Mouse (Mus musculus): ENCODE results near the gene Gzmm.
"Not testable (repeated sequence)": the region's sequence is repeated elsewhere in the genome, so short reads cannot be mapped to it uniquely, and the experiment has no call there.

Gzmm gene

GRCm38 (mm10) chr10:79681591-79682245 lies 7.1 kb upstream of the Gzmm start, which contains the start of gene Cdc34:
Gene Cdc34 (plus strand): TSS chr10:79682195.
- peak; percentile 99 for DNase-seq (ENCODE audit: low spot score)

GRCm38 (mm10) chr10:79682551-79682915 lies 6.3 kb upstream of the Gzmm start:
- DNase-seq (ENCODE audit: low spot score), result peak; percentile 34

- DNase-seq (ENCODE audit: low spot score), result no peak
Observed at GRCm38 (mm10) chr10:79682916-79683582, 5.8 kb upstream of the Gzmm start.

DNA sequence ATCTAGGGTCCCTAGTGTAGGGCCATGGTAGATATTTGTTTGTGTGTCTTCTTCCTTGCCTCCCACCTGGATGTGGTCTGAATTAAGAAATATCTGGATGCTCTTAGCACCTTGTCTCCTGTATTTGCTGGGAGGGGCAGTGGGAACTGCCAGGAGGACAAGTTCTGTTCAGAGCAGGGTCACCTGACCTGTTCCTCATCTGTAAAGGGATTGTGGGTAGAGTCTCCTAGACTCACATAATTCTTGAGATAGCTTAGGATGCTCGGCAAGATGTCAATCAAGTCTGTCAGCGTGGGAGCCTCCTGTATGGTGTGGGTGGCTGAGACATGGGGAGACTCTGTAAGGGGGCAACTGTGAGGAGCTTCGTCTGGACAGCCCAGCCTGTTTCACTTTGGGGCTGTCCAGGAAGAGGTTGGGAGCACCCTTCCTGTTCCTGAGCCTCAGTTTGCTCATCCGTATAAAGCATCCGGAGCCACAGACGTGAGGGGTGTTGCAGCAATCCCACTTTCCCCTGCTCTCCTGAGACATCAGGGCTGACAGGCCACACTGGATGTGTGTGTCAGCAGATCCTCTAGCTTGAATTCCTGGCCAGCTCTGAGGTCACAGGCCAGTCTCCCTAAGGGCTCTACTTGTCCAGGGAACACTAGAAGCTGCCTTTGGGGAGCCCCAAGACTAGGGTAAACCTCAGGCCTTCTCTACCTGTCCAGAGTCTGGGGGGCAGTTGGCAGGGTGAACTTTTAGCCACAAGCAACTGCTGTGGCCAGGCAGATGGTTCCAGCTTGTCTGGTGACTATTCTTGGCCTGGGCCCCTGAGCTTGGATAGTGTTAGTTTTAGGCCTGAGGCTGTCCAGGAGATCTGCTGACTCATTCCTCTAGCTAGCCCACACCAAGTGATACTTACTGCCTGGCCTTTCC lies 4.8 kb upstream of the Gzmm start:
- no peak for DNase-seq (ENCODE audit: low spot score)

DNA sequence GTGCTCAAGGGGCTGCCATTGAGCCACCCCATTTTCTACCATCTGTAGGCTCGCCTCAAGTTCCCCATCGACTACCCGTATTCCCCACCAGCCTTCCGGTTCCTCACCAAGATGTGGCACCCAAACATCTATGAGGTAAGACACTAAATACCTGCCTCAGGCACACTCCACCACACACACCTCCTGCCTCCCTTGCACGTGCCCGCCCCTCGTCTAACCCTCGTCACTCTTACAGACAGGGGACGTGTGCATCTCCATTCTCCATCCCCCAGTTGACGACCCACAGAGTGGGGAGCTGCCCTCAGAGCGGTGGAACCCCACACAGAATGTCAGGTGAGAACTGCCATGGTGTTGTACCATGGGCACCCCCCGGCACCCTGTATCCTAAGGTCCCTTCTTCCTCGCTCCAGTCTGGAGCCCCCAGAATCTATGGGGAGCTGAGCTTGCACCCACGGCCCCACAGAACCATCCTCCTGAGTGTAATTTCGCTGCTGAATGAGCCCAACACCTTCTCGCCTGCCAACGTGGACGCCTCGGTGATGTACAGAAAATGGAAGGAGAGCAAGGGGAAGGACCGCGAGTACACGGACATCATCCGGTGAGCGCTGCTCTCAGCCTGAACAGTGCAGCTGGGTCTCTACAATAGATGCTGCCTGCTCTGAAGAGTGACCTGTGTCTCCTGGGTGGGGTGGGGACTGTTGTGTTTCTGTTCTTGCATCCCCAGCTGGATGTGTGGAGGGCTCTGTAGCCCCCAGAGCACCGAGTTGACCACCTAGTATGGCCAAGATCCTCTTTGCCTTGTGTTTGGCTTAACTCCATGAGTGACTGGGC lies 3.8 kb upstream of the Gzmm start:
- DNase-seq (ENCODE audit: low spot score), result no peak

- DNase-seq (ENCODE audit: low spot score), result no peak
Observed at GRCm38 (mm10) chr10:79686219-79686618, 2.6 kb upstream of the Gzmm start.

GRCm38 (mm10) chr10:79686691-79687090 lies 2.1 kb upstream of the Gzmm start:
- DNase-seq (ENCODE audit: low spot score), result no peak

DNA sequence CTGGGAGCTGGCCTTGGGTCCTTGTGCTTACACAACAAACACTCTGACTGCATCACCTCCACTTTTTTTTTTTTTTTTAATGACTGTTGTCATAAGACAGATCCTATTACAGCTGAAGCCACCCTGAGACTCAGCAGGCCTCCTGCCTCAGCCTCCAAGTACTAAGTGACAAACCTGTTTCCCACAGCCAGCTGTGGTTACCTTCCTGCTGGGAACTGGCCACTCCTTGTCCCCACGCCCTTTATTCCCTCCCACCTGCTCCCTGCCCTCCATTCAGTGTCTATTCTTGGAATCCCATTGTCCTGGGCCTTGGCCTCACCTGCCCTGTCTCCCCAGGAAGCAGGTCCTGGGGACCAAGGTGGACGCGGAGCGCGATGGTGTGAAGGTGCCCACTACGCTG lies 1.3 kb upstream of the Gzmm start:
- no peak for DNase-seq (ENCODE audit: low spot score)

GRCm38 (mm10) chr10:79689178-79689577 lies 358 bp downstream of the Gzmm start:
- DNase-seq (ENCODE audit: low spot score), result no peak

DNA sequence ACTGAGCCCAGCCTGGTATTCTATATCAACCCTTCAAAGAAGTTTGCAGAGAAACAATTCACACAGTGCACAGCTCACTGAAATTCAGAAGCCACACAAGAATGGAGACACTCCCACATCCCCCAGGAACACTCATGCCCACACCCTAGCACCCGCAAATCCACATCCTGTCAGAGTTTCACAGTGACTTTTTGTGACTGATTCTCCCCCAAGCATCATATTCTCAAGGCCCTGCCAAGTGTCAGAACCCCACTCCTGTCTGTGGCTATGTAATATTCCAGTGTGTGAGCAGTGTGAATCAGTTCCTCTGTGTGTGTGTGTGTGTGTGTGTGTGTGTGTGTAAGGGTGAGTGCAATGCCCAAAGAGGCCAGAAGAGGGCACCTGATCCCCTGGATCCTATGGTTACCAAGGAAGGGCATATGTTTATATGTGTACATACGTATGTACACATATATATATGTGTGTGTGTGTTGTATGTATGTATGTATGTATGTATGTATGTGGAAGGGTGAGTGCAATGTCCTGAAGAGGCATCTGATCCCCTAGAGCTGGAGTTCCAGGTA lies 3.2 kb downstream of the Gzmm start:
- no peak for DNase-seq (ENCODE audit: low spot score)

GRCm38 (mm10) chr10:79693580-79694378 lies 5.0 kb downstream of the Gzmm start:
- no peak for DNase-seq (ENCODE audit: low spot score)

DNA sequence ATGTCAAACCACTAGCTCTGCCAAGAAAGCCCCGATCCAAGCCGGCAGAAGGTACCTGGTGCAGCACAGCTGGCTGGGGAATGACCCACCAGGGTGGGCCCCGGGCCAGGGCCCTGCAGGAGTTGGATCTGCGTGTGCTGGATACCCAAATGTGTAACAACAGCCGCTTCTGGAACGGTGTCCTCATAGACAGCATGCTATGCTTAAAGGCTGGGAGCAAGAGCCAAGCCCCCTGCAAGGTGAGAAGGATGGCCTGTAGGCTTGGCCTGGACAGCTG lies 5.5 kb downstream of the Gzmm start:
- DNase-seq (ENCODE audit: low spot score), result no peak

DNA sequence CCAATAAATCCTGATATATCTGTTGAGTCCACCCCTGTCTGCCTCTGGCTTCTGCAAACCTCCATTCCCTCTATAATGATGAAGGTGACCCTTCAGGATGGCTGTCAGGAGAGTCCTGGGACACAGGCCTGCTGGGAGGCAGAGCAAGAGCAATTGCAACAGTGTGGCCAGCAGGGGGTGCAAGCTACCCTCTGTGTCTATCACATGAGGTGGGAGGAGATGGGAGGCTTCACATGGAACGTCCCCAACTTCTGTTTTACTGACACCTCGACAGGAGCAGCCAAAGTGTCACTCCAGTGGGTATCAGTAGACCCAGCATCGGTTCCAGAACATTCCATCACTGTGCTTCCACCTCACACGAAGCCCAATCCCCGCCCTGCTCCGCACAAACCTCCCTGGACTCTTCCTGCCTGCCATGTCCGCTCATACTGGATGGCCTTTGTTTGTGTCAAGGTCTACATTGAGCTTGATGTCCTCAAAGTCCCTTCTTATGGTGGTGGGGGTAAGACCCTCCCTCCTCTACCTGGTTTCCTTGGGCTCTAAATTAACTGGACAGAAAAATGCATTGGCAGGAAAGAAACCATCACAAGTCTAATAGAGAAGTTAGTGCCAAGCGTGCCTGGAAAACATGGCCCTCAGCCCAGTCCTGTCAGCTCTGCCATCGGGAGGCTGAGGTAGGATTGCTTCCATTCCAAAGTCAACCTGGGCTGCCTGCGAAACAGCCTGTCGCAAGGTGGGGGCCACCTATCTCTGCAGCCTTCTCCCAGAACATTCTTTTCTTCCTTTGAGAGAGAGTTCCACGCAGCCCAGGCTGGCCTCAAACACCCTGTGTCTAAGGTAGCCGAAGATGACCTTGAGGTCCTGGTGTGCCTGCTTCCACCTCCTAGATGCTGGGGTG lies 6.7 kb downstream of the Gzmm start:
- DNase-seq (ENCODE audit: low spot score), result peak; percentile 63

GRCm38 (mm10) chr10:79696129-79696651 lies 7.4 kb downstream of the Gzmm start:
- no peak for DNase-seq (ENCODE audit: low spot score)

GRCm38 (mm10) chr10:79697916-79698315 lies 9.1 kb downstream of the Gzmm start:
- DNase-seq (ENCODE audit: low spot score), result no peak

- no peak for DNase-seq (ENCODE audit: low spot score)
Observed at GRCm38 (mm10) chr10:79698459-79698858, 9.6 kb downstream of the Gzmm start.

- no peak for DNase-seq (ENCODE audit: low spot score)
Observed at GRCm38 (mm10) chr10:79700676-79701075, 11.9 kb downstream of the Gzmm start.

- no peak for DNase-seq (ENCODE audit: low spot score)
Observed at GRCm38 (mm10) chr10:79701443-79702129, 12.8 kb downstream of the Gzmm start.

DNA sequence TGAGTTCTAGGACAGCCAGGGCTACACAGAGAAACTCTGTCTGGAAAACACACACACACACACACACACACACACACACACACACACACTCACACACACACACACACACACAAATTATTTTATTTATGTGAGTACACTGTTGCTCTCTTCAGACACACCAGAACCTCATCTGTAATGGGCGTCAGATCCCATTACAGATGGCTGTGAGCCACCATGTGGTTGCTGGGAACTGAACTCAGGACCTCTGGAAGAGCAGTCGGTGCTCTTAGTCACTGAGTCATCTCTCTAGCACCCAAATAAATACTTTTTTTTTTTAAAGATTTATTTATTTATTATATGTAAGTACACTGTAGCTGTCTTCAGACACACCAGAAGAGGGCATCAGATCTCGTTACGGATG lies 14.2 kb downstream of the Gzmm start:
- DNase-seq (ENCODE audit: low spot score), result not testable (repeated sequence)
